Mouse (Mus musculus) urinary bladder, adult 18-20 months (tissue): ENCODE data around the gene Rnf13.
A peak's percentile ranks its signal among the peaks of the same experiment; 100 is the strongest.
"Not testable (repeated sequence)": the region's sequence is repeated elsewhere in the genome, so short reads cannot be mapped to it uniquely, and the experiment has no call there.

Source experiments
- DNase-seq, 2 experiments: peaks; one replicate each; pipeline ENCODE4 v3.0.0; 2022; ENCODE audit warnings: low spot score in 2 of 2, mixed read lengths in 2 of 2

The Rnf13 gene

GRCm38 (mm10) chr3:57735511-57736370 is at the start of gene Rnf13:
Gene Rnf13, plus strand, starts transcription at chr3:57736062.
- peak; percentile 93 to 95 for DNase-seq

GRCm38 (mm10) chr3:57691772-57692171 is 44.1 kb upstream of the Rnf13 start:
- DNase-seq, result no peak

- DNase-seq, result no peak
Observed at GRCm38 (mm10) chr3:57692719-57693118, 43.1 kb upstream of the Rnf13 start, which contains the start of gene Ankub1. Gene Ankub1, minus strand, starts transcription at chr3:57692799.

GRCm38 (mm10) chr3:57696249-57696648 is 39.6 kb upstream of the Rnf13 start:
- DNase-seq, result no peak

- no peak for DNase-seq
Observed at GRCm38 (mm10) chr3:57696779-57697178, 39.1 kb upstream of the Rnf13 start.

- DNase-seq, result no peak
Observed at GRCm38 (mm10) chr3:57714151-57714550, 21.7 kb upstream of the Rnf13 start.

GRCm38 (mm10) chr3:57732206-57732915 is 3.5 kb upstream of the Rnf13 start:
- no peak for DNase-seq

GRCm38 (mm10) chr3:57736419-57737095 is 695 bp downstream of the Rnf13 start:
- DNase-seq, result no peak

GRCm38 (mm10) chr3:57739830-57740229 is 4.0 kb downstream of the Rnf13 start:
- DNase-seq, result no peak

- DNase-seq, result no peak
Observed at GRCm38 (mm10) chr3:57748576-57749267, 12.9 kb downstream of the Rnf13 start.

- no peak for DNase-seq
Observed at GRCm38 (mm10) chr3:57776915-57777314, 41.1 kb downstream of the Rnf13 start.

- no peak for DNase-seq
Observed at GRCm38 (mm10) chr3:57788472-57788871, 52.6 kb downstream of the Rnf13 start.

GRCm38 (mm10) chr3:57789005-57789962 is 53.4 kb downstream of the Rnf13 start:
- DNase-seq, result no peak

GRCm38 (mm10) chr3:57791104-57791503 is 55.2 kb downstream of the Rnf13 start:
- DNase-seq, result no peak

GRCm38 (mm10) chr3:57795071-57795470 is 59.2 kb downstream of the Rnf13 start:
- DNase-seq, result not testable (repeated sequence)

GRCm38 (mm10) chr3:57815447-57815846 is 79.6 kb downstream of the Rnf13 start:
- no peak for DNase-seq

- DNase-seq, result no peak
Observed at GRCm38 (mm10) chr3:57825866-57826265, 90.0 kb downstream of the Rnf13 start.

GRCm38 (mm10) chr3:57833585-57833984 is 97.7 kb downstream of the Rnf13 start:
- no peak for DNase-seq

- DNase-seq, result no peak
Observed at GRCm38 (mm10) chr3:57836911-57837310, 101.0 kb downstream of the Rnf13 start.

- no peak for DNase-seq
Observed at GRCm38 (mm10) chr3:57843775-57844174, 107.9 kb downstream of the Rnf13 start.
